Mouse (Mus musculus) lung, embryonic 15.5 days (tissue): ENCODE data around the gene Tmco4. TPM values are rescaled to one million over a fixed set of nuclear protein-coding genes. Genes with fewer than 3 reads are reported as not detected.

ENCODE experiments used
- ATAC-seq: fragments of 200-750 bp; cut with Nextera tagmentation; 2 replicates; pipeline ENCODE4 v1.8.0; 2017; ENCODE audit warnings: moderate number of reproducible peaks, borderline replicate concordance; ENCODE audit not compliant: low FRiP score, low TSS enrichment; ENCODE audit errors: extremely low read depth
- H3K27ac ChIP-seq: fragments of 300-500 bp; sonication (generic); 2 replicates; pipeline ENCODE4 v1.5.1; 2015; ENCODE audit warnings: moderate library complexity, mild to moderate bottlenecking, inconsistent platforms
- H3K27me3 ChIP-seq: fragments of 300-500 bp; sonication (generic); 2 replicates; pipeline ENCODE4 v1.6.1; 2015; ENCODE audit warnings: inconsistent platforms
- H3K36me3 ChIP-seq: fragments of 300-500 bp; sonication (generic); 2 replicates; pipeline ENCODE4 v1.6.1; 2015; ENCODE audit warnings: inconsistent platforms
- H3K4me1 ChIP-seq: fragments of 300-500 bp; sonication (generic); 2 replicates; pipeline ENCODE4 v1.6.1; 2015; ENCODE audit warnings: inconsistent platforms
- H3K4me2 ChIP-seq: fragments of 300-500 bp; sonication (generic); 2 replicates; pipeline ENCODE4 v1.6.1; 2015; ENCODE audit warnings: inconsistent platforms, mild to moderate bottlenecking, moderate library complexity
- H3K4me3 ChIP-seq: fragments of 300-500 bp; sonication (generic); 2 replicates; pipeline ENCODE4 v1.5.1; 2015; ENCODE audit warnings: mild to moderate bottlenecking, inconsistent platforms
- H3K9ac ChIP-seq: fragments of 300-500 bp; sonication (generic); 2 replicates; pipeline ENCODE4 v1.6.1; 2015; ENCODE audit warnings: inconsistent platforms
- H3K9me3 ChIP-seq: fragments of 300-500 bp; sonication (generic); 2 replicates; pipeline ENCODE4 v1.6.1; 2016; ENCODE audit warnings: inconsistent platforms
- WGBS: fragments of 180-500 bp; shearing (Covaris S2); methylation state at CpG from one replicate; pipeline ENCODE4 v1.1.7; 2015; 5-methylcytosine and 5-hydroxymethylcytosine counted together
- polyA plus RNA-seq: library from polyadenylated mRNA; unstranded; fragments of >200 nt; fragmentation: Nextera tagmentation; extraction: Ambion mirVana; gene quantifications from 2 replicates; pipeline ENCODE4 v1.2.1, GENCODE M21; 2015

The Tmco4 gene
- polyA plus RNA-seq, 1 experiment from 2014 or later, result 5.4 TPM

DNA sequence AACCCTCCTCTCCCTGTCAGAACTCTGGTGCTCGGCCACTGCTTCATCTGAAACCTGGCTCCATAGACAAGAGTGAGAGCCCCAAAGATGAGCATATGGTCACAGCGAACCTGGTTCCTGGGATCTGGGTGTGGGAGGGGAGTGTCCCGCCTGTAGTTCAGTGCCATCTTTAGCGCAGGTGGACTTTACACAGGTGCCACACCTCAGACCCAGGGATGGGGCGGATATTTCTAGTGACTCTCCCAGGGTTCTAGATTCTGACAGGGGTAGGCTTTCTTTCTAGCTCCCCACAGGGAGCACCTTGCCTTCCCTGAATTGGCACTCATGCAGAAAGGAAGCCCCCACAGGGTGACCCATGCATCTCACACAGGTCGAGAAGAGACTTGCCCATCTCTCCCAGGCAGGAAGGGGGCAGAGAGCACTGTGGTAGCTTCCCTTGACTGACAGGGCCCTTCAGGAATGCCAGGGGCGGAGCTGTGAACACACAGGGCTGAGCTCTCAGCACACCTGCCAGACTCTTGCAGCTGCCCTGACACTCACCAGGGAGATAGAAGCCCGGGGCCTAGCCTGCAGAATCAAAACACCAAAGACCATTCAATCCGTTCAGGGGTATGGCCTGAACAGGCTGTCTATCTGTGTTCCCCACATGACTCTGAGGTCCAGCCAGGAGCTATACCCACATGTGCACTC, 116.4 kb downstream of the Tmco4 start:
- H3K4me3 ChIP-seq, result no peak overlapping the region
- peaks cover 26% of the 10 kb centered on the region for H3K4me1 ChIP-seq
- no peak overlapping the region for H3K27ac ChIP-seq
- no peaks in the 10 kb centered on the region for H3K36me3 ChIP-seq
- H3K27me3 ChIP-seq, result peaks cover 11% of the 10 kb centered on the region; the same call in 1 of the 2 replicates
- no peak overlapping the region for H3K9ac ChIP-seq
- H3K4me2 ChIP-seq, result no peak overlapping the region
- ATAC-seq, result no peak
- WGBS, result 54% methylated on average over 9 of the region's 9 CpGs
- no peaks in the 10 kb centered on the region for H3K9me3 ChIP-seq

DNA sequence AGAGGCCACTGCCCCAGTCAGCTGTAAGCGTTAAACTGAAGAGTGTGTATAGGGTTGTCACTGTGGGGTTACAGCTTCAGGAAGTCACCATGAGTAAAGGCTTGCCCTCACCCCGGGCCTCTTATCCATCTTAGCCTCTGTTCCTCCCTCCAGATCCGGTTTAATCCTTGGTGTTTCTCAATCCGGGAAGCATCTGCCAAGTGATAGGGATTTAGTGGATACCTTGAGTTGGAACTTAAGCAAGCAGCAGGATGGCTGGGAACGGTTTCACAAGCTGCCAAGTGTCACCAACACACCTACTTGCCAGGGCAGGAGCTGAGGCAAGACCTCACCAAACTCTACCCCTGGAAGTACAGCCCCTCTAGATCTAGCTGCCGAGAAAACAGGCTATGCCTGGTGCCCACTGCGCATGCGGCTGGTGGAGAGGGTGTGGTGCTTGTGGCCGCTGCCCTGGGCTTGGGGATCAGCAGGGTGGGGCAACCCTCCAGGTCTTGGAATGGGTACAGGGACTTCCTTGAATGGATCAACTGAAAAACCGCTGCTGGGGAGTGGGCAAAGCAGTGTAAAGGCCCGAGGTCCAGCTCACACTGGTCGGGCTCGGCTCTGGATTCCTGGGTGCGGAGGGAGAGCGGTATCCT, 117.7 kb downstream of the Tmco4 start:
- no peaks in the 10 kb centered on the region for H3K36me3 ChIP-seq
- H3K4me3 ChIP-seq, result no peak overlapping the region
- peak overlapping the region; percentile 95; the same call in 1 of the 2 replicates for H3K4me2 ChIP-seq
- H3K9me3 ChIP-seq, result no peaks in the 10 kb centered on the region
- ATAC-seq, result no peak
- peaks cover 30% of the 10 kb centered on the region for H3K4me1 ChIP-seq
- H3K9ac ChIP-seq, result no peak overlapping the region
- H3K27ac ChIP-seq, result no peak overlapping the region
- H3K27me3 ChIP-seq, result peaks cover 11% of the 10 kb centered on the region; the same call in 1 of the 2 replicates
- WGBS, result 62% methylated on average over 15 of the region's 15 CpGs

DNA sequence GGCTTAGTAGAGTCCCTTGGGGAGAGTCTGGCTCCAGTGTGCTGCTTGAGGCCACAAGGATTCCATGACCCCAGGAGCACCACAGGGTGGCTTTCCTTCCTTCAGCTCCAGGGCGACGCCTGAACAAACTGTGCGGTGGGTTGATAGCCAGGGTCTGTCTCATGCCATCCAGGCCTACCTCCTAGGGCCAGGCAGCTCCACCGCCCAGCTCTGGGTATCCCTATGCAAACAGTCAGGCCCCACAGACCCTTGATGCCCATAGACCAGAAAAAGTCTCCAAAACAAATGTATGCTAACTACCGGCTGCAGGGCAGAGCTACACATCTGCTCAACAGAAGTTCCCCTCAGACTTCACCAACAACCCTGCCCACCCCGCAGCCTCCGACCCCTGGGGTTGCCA, 118.4 kb downstream of the Tmco4 start:
- Histone ChIP-seq H3K27ac (no peak overlapping the region), H3K4me1 (peaks cover 36% of the 10 kb centered on the region), H3K9ac (no peak overlapping the region), H3K27me3 (peaks cover 11% of the 10 kb centered on the region; the same call in 1 of the 2 replicates), H3K4me3 (peak overlapping the region; percentile 71), H3K4me2 (peak overlapping the region; percentile 95), H3K9me3 (no peaks in the 10 kb centered on the region), H3K36me3 (no peaks in the 10 kb centered on the region)
- WGBS, result 59% methylated on average over 7 of the region's 7 CpGs
- no peak for ATAC-seq

DNA sequence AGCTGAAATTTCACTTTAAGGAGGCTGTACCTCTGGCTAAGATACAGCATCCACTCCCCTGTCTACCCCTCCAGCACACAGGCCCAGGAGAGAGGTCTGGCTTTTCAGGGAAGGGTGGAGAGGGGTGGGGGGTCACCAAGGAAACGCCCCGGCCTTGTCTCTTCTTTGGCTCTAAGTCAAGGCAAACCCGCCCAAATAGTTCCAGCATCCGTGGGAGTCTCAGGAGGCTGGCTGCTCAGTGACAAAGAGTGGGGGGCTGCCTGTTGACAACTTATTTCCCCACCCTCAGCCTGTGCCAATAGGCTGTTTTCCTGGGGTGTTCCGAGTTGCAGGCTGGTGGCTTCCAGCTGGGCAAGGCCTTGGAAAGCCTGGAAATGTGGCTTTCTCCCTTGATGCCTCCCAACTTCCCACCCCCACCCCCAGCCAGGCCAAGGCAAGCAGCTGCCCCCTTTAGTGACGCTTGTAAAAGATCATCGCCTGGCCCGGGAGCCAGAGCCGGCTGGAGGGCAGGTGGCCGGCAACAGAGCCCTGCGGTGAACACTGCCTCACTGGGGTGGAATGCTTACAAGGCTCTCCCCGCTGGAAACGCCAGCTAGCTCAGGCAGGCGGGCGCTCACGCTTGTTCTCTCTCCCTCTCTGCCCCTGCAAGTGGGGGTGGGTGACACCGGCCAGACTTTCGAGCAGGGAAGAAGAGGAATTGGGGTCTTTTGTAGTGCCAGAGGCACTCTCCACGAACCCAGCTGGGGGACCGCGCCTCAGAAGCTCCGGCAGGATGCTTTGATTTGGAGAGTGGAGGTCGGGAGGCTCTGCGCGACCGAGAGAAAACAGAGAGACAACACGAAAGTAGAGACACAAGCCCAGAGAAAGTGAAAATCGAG, 119.0 kb downstream of the Tmco4 start:
- Histone ChIP-seq H3K27ac (peak overlapping the region; percentile 39; the same call in 1 of the 2 replicates), H3K4me1 (peaks cover 42% of the 10 kb centered on the region), H3K9me3 (no peaks in the 10 kb centered on the region), H3K36me3 (no peaks in the 10 kb centered on the region), H3K27me3 (peaks cover 11% of the 10 kb centered on the region; the same call in 1 of the 2 replicates), H3K4me3 (peak overlapping the region; percentile 71), H3K4me2 (peak overlapping the region; percentile 95), H3K9ac (peak overlapping the region; percentile 69)
- ATAC-seq, result no peak
- WGBS, result 5% methylated on average over 28 of the region's 28 CpGs

DNA sequence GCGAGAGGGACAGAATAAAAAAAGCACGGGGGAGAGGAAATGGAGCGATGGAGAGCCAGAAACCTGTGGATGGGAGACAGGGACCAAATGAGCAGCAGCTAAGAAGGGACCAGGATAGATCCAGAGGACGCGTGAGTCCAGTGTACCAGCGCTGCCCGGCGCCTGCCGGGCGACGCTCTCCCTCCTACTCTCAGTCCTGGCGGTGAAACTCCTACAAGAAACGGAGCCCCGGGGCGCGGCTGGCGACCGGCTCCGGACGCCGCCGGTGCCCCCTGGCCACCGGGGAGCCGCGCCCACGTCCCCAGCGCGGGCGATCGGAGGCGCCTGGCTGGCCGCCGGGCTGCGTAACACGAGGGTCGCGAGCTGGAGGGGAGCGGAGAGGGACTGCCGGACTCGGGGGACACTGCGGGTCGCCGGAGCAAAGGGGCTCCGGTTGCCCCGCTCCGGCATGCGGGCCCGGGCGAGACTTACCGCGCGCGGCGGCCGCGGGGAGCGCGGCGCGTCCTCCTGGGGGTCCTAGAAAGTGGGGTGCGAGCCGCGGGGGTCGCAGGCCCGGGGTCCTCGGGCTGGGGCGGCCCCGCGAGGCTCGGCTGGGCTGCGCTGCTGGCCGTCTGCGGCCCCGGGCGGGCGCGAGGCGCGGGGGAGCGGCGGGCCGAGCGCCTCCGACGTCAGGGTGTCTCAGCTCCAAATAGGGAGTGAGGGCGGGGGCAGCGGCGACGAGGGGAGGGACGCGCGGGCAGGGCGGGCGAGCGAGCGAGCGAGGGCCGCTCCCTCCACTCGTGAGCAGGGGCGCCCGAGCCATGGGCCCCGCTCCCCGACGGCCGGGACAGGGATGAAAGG, 119.9 kb downstream of the Tmco4 start, which contains the start of gene Nbl1:
Nbl1 (minus strand) TSS at position 638 of the 840 bp plus-strand sequence.
- ATAC-seq, result peak; percentile 60
- Histone ChIP-seq H3K9me3 (no peaks in the 10 kb centered on the region), H3K27me3 (peaks cover 11% of the 10 kb centered on the region; the same call in 1 of the 2 replicates), H3K27ac (peak within 1 kb of the TSS; percentile 39), H3K36me3 (no peaks in the 10 kb centered on the region), H3K4me1 (peaks cover 42% of the 10 kb centered on the region), H3K4me2 (peak within 1 kb of the TSS; percentile 95), H3K9ac (peak within 1 kb of the TSS; percentile 69), H3K4me3 (peak within 1 kb of the TSS; percentile 71)
- under 1% methylated on average over 95 of the region's 105 CpGs for WGBS

DNA sequence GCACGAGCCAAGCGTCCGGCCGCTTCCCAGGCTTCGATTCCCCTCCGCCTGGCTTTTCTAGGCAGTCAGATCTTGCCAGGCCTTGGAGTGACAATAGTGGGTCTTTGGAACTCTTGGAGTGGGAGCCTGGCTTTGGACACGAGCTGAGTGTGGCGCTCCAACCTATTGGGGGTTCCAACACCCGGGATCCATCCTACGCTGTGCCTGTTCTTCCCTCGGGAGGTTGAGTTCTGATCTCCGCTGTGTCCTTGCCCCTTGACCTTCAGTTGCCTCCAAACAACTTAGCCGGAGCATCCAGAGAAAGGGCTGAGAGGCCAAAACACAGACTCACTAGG, 120.5 kb downstream of the Tmco4 start:
- Histone ChIP-seq H3K4me3 (peak overlapping the region; percentile 71), H3K27ac (no peak overlapping the region), H3K4me1 (peaks cover 42% of the 10 kb centered on the region), H3K36me3 (no peaks in the 10 kb centered on the region), H3K9me3 (no peaks in the 10 kb centered on the region), H3K27me3 (peaks cover 11% of the 10 kb centered on the region; the same call in 1 of the 2 replicates), H3K9ac (peak overlapping the region; percentile 69), H3K4me2 (peak overlapping the region; percentile 95)
- ATAC-seq, result no peak
- 22% methylated on average over 13 of the region's 13 CpGs for WGBS

DNA sequence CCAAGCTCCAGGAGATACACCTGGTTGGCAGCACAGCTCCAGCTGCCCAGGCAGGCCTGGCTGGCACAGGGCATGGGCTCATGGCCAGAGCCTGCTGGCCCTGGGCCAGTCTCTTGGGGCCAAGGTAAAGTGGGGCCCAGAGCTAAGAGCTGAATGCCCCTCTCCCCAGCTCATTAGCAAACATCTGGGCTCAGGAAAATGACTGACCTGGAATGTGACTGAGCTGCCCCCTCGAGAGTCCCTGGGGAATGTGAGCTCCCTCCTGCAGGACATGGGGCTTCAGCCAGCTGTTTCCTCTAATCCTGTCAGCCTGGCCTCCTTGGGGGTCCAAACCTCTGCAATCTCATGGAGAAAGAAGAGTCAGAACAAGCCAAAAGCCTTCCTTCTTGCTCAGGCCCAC, 122.7 kb downstream of the Tmco4 start:
- ATAC-seq, result no peak
- 0% methylated on average over 1 of the region's 1 CpGs for WGBS
- peaks cover 11% of the 10 kb centered on the region; the same call in 1 of the 2 replicates for H3K27me3 ChIP-seq
- H3K9me3 ChIP-seq, result no peaks in the 10 kb centered on the region
- no peaks in the 10 kb centered on the region for H3K36me3 ChIP-seq
- no peak overlapping the region for H3K4me2 ChIP-seq
- H3K4me1 ChIP-seq, result peaks cover 34% of the 10 kb centered on the region
- H3K27ac ChIP-seq, result peak overlapping the region; percentile 59
- no peak overlapping the region for H3K9ac ChIP-seq
- no peak overlapping the region for H3K4me3 ChIP-seq

DNA sequence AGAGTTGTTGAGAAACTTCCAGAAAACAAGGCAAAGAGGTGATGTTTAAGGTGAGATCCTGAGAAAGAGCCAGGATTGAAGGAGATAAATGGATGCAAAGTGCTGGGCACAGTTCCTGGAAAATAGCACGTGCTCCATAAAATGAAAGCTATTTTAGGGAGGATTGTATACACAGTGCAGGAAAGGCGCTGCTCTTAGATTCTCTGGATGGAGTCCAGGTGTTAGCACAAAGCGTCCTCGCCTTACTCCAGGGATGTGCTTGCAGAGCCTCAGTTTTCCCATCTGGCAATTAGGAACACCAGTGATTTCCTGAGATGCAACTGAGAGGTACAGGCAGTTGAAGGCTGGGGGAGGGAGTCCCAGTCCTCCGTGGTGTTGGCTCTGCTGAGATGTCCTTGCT, 123.5 kb downstream of the Tmco4 start:
- Histone ChIP-seq H3K4me1 (peaks cover 30% of the 10 kb centered on the region), H3K9ac (no peak overlapping the region), H3K36me3 (no peaks in the 10 kb centered on the region), H3K27me3 (peaks cover 11% of the 10 kb centered on the region; the same call in 1 of the 2 replicates), H3K4me3 (no peak overlapping the region), H3K27ac (peak overlapping the region; percentile 59; the same call in 1 of the 2 replicates), H3K4me2 (no peak overlapping the region), H3K9me3 (no peaks in the 10 kb centered on the region)
- ATAC-seq, result no peak
- WGBS, result 26% methylated on average over 5 of the region's 5 CpGs

DNA sequence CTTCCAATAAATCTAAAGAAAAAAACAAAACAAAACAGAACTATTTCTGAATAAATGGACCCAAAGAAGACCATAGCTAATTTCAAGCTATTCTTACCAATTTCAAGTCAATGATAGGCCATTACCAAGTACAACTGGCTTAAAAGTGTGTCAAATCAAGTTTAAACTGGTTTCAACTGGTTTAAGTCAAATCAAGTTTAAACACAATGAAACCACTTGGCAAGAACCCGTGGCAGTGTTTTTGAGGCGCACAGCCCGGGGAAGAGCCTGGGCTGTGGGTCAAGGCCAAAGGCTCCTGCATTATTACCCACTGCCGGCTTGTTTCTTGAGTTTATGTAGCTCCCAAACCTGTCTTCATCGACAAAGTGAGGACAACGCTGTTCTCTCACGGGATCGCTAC, 127.6 kb downstream of the Tmco4 start:
- H3K4me2 ChIP-seq, result no peak overlapping the region
- H3K27me3 ChIP-seq, result no peaks in the 10 kb centered on the region
- no peaks in the 10 kb centered on the region for H3K9me3 ChIP-seq
- no peak overlapping the region for H3K9ac ChIP-seq
- 87% methylated on average over 8 of the region's 8 CpGs for WGBS
- ATAC-seq, result no peak
- peaks cover 27% of the 10 kb centered on the region for H3K36me3 ChIP-seq
- H3K4me3 ChIP-seq, result no peak overlapping the region
- H3K4me1 ChIP-seq, result peaks cover 13% of the 10 kb centered on the region
- H3K27ac ChIP-seq, result no peak overlapping the region

DNA sequence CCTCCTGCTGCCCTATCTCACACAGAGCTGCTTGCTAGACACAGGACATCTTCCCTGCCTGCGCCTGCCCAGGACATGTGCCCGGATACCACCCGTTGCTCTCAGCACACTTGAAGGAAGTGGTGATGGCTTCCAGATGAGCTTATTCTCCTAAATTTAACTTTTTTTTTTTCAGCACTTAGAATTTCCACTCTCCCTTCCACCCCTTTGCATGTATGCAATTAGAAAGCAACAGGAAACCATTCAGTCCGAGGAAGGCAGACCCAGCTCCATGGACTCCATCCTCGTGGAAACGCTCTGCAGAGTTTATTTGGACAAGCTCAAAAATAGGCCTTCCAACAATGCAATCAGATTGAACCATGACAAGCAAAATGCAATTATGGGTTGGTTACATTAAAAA, 128.9 kb downstream of the Tmco4 start:
- Histone ChIP-seq H3K4me1 (peaks cover under 1% of the 10 kb centered on the region; the same call in 1 of the 2 replicates), H3K9ac (no peak overlapping the region), H3K4me3 (no peak overlapping the region), H3K36me3 (peaks cover 27% of the 10 kb centered on the region), H3K4me2 (no peak overlapping the region), H3K27me3 (no peaks in the 10 kb centered on the region), H3K9me3 (no peaks in the 10 kb centered on the region), H3K27ac (no peak overlapping the region)
- ATAC-seq, result no peak
- 70% methylated on average over 6 of the region's 6 CpGs for WGBS

DNA sequence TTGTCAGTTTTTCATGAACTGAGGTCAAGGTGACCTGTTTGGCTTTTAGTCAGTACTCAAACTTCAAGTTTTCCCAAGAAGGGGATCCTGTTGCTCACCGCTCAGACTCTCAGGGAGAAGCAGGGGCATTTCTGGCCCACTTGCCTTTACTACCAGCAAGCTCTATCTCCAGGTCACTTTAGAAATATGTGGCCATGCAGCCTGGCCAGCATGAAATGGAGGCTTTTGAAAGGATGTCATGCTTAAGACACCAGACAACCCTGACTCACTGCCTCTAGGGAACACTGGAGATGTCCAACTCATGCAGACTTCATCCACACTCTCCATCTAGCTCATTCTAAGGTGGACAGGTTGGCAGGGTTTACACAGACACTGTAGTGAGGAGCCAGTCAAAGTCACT, 132.8 kb downstream of the Tmco4 start:
- peaks cover 27% of the 10 kb centered on the region for H3K36me3 ChIP-seq
- no peak overlapping the region for H3K27ac ChIP-seq
- no peaks in the 10 kb centered on the region for H3K27me3 ChIP-seq
- H3K9ac ChIP-seq, result no peak overlapping the region
- H3K4me1 ChIP-seq, result peaks cover 5% of the 10 kb centered on the region
- H3K4me3 ChIP-seq, result no peak overlapping the region
- no peaks in the 10 kb centered on the region for H3K9me3 ChIP-seq
- ATAC-seq, result no peak
- 86% methylated on average over 1 of the region's 1 CpGs for WGBS
- H3K4me2 ChIP-seq, result no peak overlapping the region
